Comparison of ENCODE assay signal across 25 mouse cellular contexts in genomic region chr19:38179675-38180074, GRCm38 (mm10). TPM values are rescaled to one million over a fixed set of nuclear protein-coding genes. Genes with fewer than 3 reads are reported as not detected.
A peak's percentile ranks its signal among the peaks of the same experiment; 100 is the strongest.
DNase-seq lines count a peak whose midpoint lies in the region; ATAC-seq lines count a peak whose summit lies in the region.
"Had no signal": no experiment of that assay in that cellular context is flagged by ENCODE, and none has a peak within 500 bp of the region (broad histone marks: within the 10 kb centered on the region; RNA-seq: fewer than 3 reads in every experiment).

No protein-coding gene starts in this region.

- DNase-seq in frontal cortex, postnatal 36 days (ENCODE audit: low spot score in 2 of 2) = no peak
- DNase-seq in layer of hippocampus, adult 9-11 months = peak; percentile 21
- DNase-seq in layer of hippocampus, postnatal 36 days = no peak
- DNase-seq in adipocyte (ENCODE audit: low spot score) = peak; percentile 61
- DNase-seq in gonadal fat pad, adult 2 months (ENCODE audit: low read depth) = peak; percentile 54
- DNase-seq in T-cell, adult 2 months (ENCODE audit: low spot score) = no peak
- DNase-seq: adrenal gland, adult 2 months; adrenal gland, postnatal 14 days; cerebellum, adult 18-20 months; cerebellum, adult 9-10 months; cerebellum, postnatal 14 days; gastrocnemius, adult 2 months; gastrocnemius, postnatal 14 days; heart, adult 18-20 months had no signal

- peak; percentile 67 for ATAC-seq in frontal cortex, adult (ENCODE audit: low TSS enrichment)
- ATAC-seq: forebrain, embryonic 15.5 days had no signal

RNA-seq across cellular contexts. Expression of gene Fra10ac1, which starts 44.3 kb away (rescaled TPM):
- 10 to 100 TPM; 19.6 to 21.9 TPM for total RNA-seq in layer of hippocampus, postnatal 36 days (2021)
- 3.7 and 5.3 TPM in 2 replicates for polyA plus RNA-seq in gonadal fat pad, adult 2 months (2012; rRNA removed)

RNA-seq across cellular contexts. Expression of gene Pde6c, which starts 47.1 kb away (rescaled TPM):
- total RNA-seq in layer of hippocampus, postnatal 36 days (2021) = not detected
- not detected in 2 replicates for polyA plus RNA-seq in gonadal fat pad, adult 2 months (2012; rRNA removed)
- total RNA-seq: adrenal gland, adult 2 months; ES-E14; gastrocnemius, adult 2 months; gastrocnemius, postnatal 14 days; gastrocnemius, postnatal 4 days; heart, adult 18-20 months; heart, postnatal 25 days; hematopoietic stem cell, adult 5-6 weeks had no signal
- polyA plus RNA-seq: adrenal gland, adult 2 months; embryonic facial prominence, embryonic 12.5 days; embryonic facial prominence, embryonic 15.5 days; forebrain, embryonic 12.5 days; heart, embryonic 14.5 days; heart, postnatal 0 days had no signal

RNA-seq across cellular contexts. Expression of gene Rbp4, which starts 54.6 kb away (rescaled TPM):
- 10 to 100 TPM in 1 of 2 experiments, 1 to 10 TPM in 1; 8.0 to 10.3 TPM for total RNA-seq in layer of hippocampus, postnatal 36 days (2021)
- polyA plus RNA-seq in gonadal fat pad, adult 2 months (2012; rRNA removed) = 276 and 604 TPM in 2 replicates
- total RNA-seq: hematopoietic stem cell, adult 5-6 weeks had no signal

Comparison
In these comparisons a context has a peak if more than half of its experiments do, and no peak if none do; other contexts are left out.
1. DNase-seq: peak in layer of hippocampus, adult 9-11 months (single experiment), adipocyte (single experiment) and gonadal fat pad, adult 2 months (single experiment); none in frontal cortex, postnatal 36 days (0 of 2), layer of hippocampus, postnatal 36 days (0 of 2) and T-cell, adult 2 months (single experiment).